Mouse (Mus musculus): ENCODE results near the gene Ralgps1. TPM values are rescaled to one million over a fixed set of nuclear protein-coding genes. Genes with fewer than 3 reads are reported as not detected.

Gene Ralgps1
- total and polyA plus RNA-seq, 3 experiments, result 0.89 to 2.6 TPM; not detected in 1

DNA sequence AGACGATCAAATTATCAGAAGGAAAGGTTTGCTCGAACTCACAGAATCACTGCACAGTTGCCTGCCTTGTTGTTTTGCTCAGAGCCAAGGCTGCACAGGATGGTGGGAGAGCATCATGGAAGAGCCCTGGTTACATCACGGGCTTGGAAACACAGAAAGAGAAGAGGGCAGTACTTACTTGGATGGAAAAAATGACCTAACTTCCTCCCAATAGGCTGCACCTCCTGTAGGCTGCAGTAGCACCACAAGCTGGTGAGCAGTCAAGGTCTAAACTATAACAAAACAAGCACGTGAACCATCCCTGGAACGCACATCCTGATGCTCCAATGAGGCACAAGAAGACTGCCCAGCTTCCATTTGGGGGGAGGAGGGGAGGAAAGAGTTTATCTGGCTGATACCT is 163.2 kb downstream of the Ralgps1 start:
- Histone ChIP-seq H3K9me3 (replicated peaks; ENCODE audit: insufficient read depth, low read length) (no peaks in the 10 kb centered on the region), H3K9ac (ENCODE audit: control insufficient read depth, low read depth, low read length, poor library complexity, severe bottlenecking) (no peak overlapping the region), H3K27me3 (ENCODE audit: control insufficient read depth in 1 of 2, insufficient read depth in 2 of 2, low read length in 2 of 2) (no peaks in the 10 kb centered on the region), H3K79me2 (ENCODE audit: control insufficient read depth, insufficient read depth, low read length, poor library complexity) (no peaks in the 10 kb centered on the region), H3K4me1 (ENCODE audit: control insufficient read depth in 1 of 2, insufficient read depth in 2 of 2, low read length in 2 of 2) (no peaks in the 10 kb centered on the region), H3K27ac (ENCODE audit: control insufficient read depth, low read depth, low read length) (no peak overlapping the region), H3K4me3 (ENCODE audit: control insufficient read depth in 1 of 2, insufficient read depth in 1 of 2, low read depth in 2 of 2, low read length in 2 of 2) (no peak overlapping the region), H3K36me3 (ENCODE audit: control insufficient read depth in 1 of 2, insufficient read depth in 2 of 2, low read length in 2 of 2) (no peaks in the 10 kb centered on the region)
- TF ChIP-seq USF2 (IDR thresholded peaks at IDR 0.05; ENCODE audit: borderline replicate concordance in 1 of 2, insufficient read depth in 1 of 2, low read depth in 1 of 2, low read length in 2 of 2), result no peak
- no peak for TF ChIP-seq MXI1 (IDR thresholded peaks at IDR 0.05; ENCODE audit: low read depth, low read length)
- DNase-seq (ENCODE audit: low read depth, low spot score), result no peak

DNA sequence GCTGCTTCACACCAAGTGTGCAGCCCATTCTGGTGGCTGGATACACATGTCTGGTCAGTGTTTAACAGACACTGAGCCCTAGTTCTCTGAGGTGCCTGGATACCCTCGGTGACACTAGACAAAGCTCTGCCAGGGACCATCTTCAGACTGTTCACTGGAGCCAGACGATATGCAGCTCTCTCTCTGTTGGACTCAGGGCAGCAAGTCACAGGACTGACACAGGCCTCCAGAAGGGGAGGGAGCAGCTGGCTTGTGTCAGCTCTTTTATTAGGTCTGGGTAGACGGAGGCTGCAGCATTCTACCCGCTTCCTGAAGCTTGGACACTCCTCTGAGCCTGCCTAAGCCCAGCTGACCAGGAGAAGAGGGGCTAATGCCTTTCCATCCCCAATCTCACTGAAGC is 164.2 kb downstream of the Ralgps1 start:
- Histone ChIP-seq H3K9ac (ENCODE audit: control insufficient read depth, low read depth, low read length, poor library complexity, severe bottlenecking) (no peak overlapping the region), H3K4me3 (ENCODE audit: control insufficient read depth in 1 of 2, insufficient read depth in 1 of 2, low read depth in 2 of 2, low read length in 2 of 2) (no peak overlapping the region), H3K9me3 (replicated peaks; ENCODE audit: insufficient read depth, low read length) (no peaks in the 10 kb centered on the region), H3K4me1 (ENCODE audit: control insufficient read depth in 1 of 2, insufficient read depth in 2 of 2, low read length in 2 of 2) (no peaks in the 10 kb centered on the region), H3K27ac (ENCODE audit: control insufficient read depth, low read depth, low read length) (no peak overlapping the region), H3K79me2 (ENCODE audit: control insufficient read depth, insufficient read depth, low read length, poor library complexity) (no peaks in the 10 kb centered on the region), H3K27me3 (ENCODE audit: control insufficient read depth in 1 of 2, insufficient read depth in 2 of 2, low read length in 2 of 2) (no peaks in the 10 kb centered on the region), H3K36me3 (ENCODE audit: control insufficient read depth in 1 of 2, insufficient read depth in 2 of 2, low read length in 2 of 2) (no peaks in the 10 kb centered on the region)
- DNase-seq (ENCODE audit: low read depth, low spot score), result no peak
- TF ChIP-seq POLR2AphosphoS5 (IDR thresholded peaks at IDR 0.05; ENCODE audit: borderline replicate concordance, low read depth, low read length) (no peak), KAT2A (conservative IDR thresholded peaks at IDR 0.05; ENCODE audit: low read depth, low read length) (no peak), JUND (IDR thresholded peaks at IDR 0.05; ENCODE audit: low read depth, low read length) (no peak), EP300 (IDR thresholded peaks at IDR 0.05; ENCODE audit: low read depth in 1 of 2, low read length in 2 of 2) (no peak), E2F4 (IDR thresholded peaks at IDR 0.05; ENCODE audit: borderline replicate concordance, low read depth, low read length) (no peak), MYC (IDR thresholded peaks at IDR 0.05; ENCODE audit: low read depth, low read length) (no peak), SMC3 (IDR thresholded peaks at IDR 0.05; ENCODE audit: low read depth, low read length) (no peak), TBP (IDR thresholded peaks at IDR 0.05; ENCODE audit: low read depth, low read length) (no peak), MYB (IDR thresholded peaks at IDR 0.05; ENCODE audit: low read depth, low read length) (no peak), NRF1 (IDR thresholded peaks at IDR 0.05; ENCODE audit: insufficient read depth, low read depth, low read length, poor library complexity, severe bottlenecking) (no peak), USF2 (IDR thresholded peaks at IDR 0.05; ENCODE audit: borderline replicate concordance in 1 of 2, insufficient read depth in 1 of 2, low read depth in 1 of 2, low read length in 2 of 2) (no peak), ZC3H11A (IDR thresholded peaks at IDR 0.05; ENCODE audit: low read depth, low read length) (no peak), TAL1 (IDR thresholded peaks at IDR 0.05; ENCODE audit: low read length) (no peak), NELFE (IDR thresholded peaks at IDR 0.05; ENCODE audit: low read depth, low read length) (no peak), MAFK (IDR thresholded peaks at IDR 0.05; ENCODE audit: borderline replicate concordance, low read depth, low read length) (no peak), POLR2A (IDR thresholded peaks at IDR 0.05; ENCODE audit: control insufficient read depth in 1 of 2, insufficient read depth in 1 of 2, low read depth in 1 of 2, low read length in 2 of 2, poor library complexity in 1 of 2) (no peak), CTCF (IDR thresholded peaks at IDR 0.05 in 2 of 3, conservative IDR thresholded peaks at IDR 0.05 in 1 of 3; ENCODE audit: control insufficient read depth in 1 of 3, insufficient read depth in 1 of 3, low read depth in 2 of 3, low read length in 3 of 3, poor library complexity in 1 of 3, severe bottlenecking in 1 of 3) (no peak), CHD1 (IDR thresholded peaks at IDR 0.05; ENCODE audit: low read depth, low read length) (no peak), ZMIZ1 (IDR thresholded peaks at IDR 0.05; ENCODE audit: low read depth, low read length) (no peak)

Measured in MEL (cell line).